Mouse (Mus musculus): Measurements from ENCODE around the gene Dync2li1. TPM values are rescaled to one million over a fixed set of nuclear protein-coding genes. Genes with fewer than 3 reads are reported as not detected.

The Dync2li1 gene
- 0.61 to 0.63 TPM in 2 of 4 replicates, not detected in the others for total RNA-seq (2023; ENCODE audit: inconsistent age)

GRCm38 (mm10) chr17:84626276-84626856 lies at the start of gene Dync2li1:
TSS of gene Dync2li1 (plus strand) at chr17:84626496.

GRCm38 (mm10) chr17:84675951-84676366 lies 49.7 kb downstream of the Dync2li1 start, which contains the start of gene Abcg8:
TSS of gene Abcg8 (plus strand) at chr17:84676302.

GRCm38 (mm10) chr17:84682734-84683717 lies 56.7 kb downstream of the Dync2li1 start, which contains the start of gene Abcg5:
TSS of gene Abcg5 (minus strand) at chr17:84683011.

Other genes starting within 250 kb of the Dync2li1 start
- 45.3 to 51.5 TPM (median 50.0 TPM) in 4 replicates for gene Thada, start 160.3 kb upstream of the Dync2li1 start, total RNA-seq (2023; ENCODE audit: inconsistent age)
- gene Plekhh2, start 114.6 kb upstream of the Dync2li1 start, total RNA-seq (2023; ENCODE audit: inconsistent age), result not detected in 4 replicates
- not detected in 4 replicates for gene Abcg8, start 49.8 kb downstream of the Dync2li1 start, total RNA-seq (2023; ENCODE audit: inconsistent age)
- not detected in 4 replicates for gene Abcg5, start 56.5 kb downstream of the Dync2li1 start, total RNA-seq (2023; ENCODE audit: inconsistent age)
- 49.4 to 51.9 TPM (median 50.2 TPM) in 4 replicates for gene Lrpprc, start 164.3 kb downstream of the Dync2li1 start, total RNA-seq (2023; ENCODE audit: inconsistent age)